Comparison of ENCODE assay signal across 8 mouse cellular contexts in the genomic region with DNA sequence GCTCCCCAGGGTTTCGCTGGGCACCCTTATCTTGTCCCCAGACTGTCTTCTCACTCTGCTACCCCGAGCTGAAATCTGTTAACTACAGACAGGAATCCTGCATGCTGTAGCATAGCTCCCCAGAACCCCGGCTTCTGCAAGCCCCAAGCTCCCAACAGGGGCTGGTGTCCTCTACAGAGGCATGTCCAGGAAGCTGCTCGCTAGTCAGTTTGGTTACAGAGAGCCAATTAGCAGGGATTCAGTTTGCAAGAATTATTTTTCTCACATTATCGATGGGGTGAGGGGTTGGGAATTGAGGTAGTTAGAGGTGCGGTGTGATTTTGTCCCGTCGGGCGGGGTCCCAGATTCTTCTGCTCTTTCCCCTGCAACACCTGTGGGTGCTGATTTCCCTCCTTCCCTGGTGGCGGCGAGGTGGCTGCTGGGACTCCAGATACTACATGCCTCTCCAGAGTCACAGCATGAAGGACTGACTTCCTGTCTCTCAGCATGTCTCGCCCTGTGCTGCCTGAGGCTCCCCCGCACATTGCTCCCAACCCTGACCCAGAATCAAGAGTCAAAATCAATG. TPM values are rescaled to one million over a fixed set of nuclear protein-coding genes. Genes with fewer than 3 reads are reported as not detected.
DNase-seq lines count a peak whose midpoint lies in the region; ATAC-seq and TF ChIP-seq lines count a peak whose summit lies in the region.

No protein-coding gene starts in this region.

- no peaks in the 10 kb centered on the region for H3K36me3 ChIP-seq in limb, embryonic 11.5 days (ENCODE audit: control insufficient read depth, insufficient read depth, low read length)
- no peaks in the 10 kb centered on the region for H3K36me3 ChIP-seq in midbrain, embryonic 10.5 days

- peaks cover 4% of the 10 kb centered on the region for H3K4me1 ChIP-seq in bone marrow, adult 2 months (ENCODE audit: control insufficient read depth, insufficient read depth, low read length)
- peaks cover 16% of the 10 kb centered on the region for H3K4me1 ChIP-seq in limb, embryonic 11.5 days (ENCODE audit: control insufficient read depth, insufficient read depth, low read length)
- peaks cover 47% of the 10 kb centered on the region for H3K4me1 ChIP-seq in midbrain, embryonic 10.5 days

- peak overlapping the region; percentile 85 for H3K4me2 ChIP-seq in limb, embryonic 11.5 days (ENCODE audit: low read depth, severe bottlenecking)

- ATAC-seq in cerebellum, adult (ENCODE audit: insufficient number of reproducible peaks, low FRiP score, low TSS enrichment) = no peak
- ATAC-seq in limb, embryonic 11.5 days (ENCODE audit: insufficient number of reproducible peaks, low FRiP score, low TSS enrichment, low read depth) = 0 out of 2 replicates have a peak, but pooled peaks have one; percentile 4

- DNase-seq in cerebellum, adult 9-10 months = peak; percentile 46
- DNase-seq in heart, postnatal 10 days = peak; percentile 68 to 69
- DNase-seq in limb, embryonic 11.5 days (ENCODE audit: low spot score) = peak; percentile 53
- peak; percentile 27 for DNase-seq in midbrain, embryonic 10.5 days (ENCODE audit: low spot score)
- DNase-seq in yolk sac, embryonic 10.5 days (ENCODE audit: low spot score) = peak; percentile 47
- DNase-seq in adipocyte (ENCODE audit: low spot score) = no peak

- 5% methylated on average over 13 of the region's 13 CpGs for WGBS in bone marrow, adult 2 months
- WGBS in limb, embryonic 11.5 days = 23% methylated on average over 13 of the region's 13 CpGs
- WGBS in midbrain, embryonic 10.5 days = 31% methylated on average over 13 of the region's 13 CpGs

- intact Hi-C loops in heart, postnatal 10 days (cut with DNase I) = no loop called here

- TF ChIP-seq CTCF in bone marrow, adult 2 months (IDR thresholded peaks at IDR 0.05; ENCODE audit: control insufficient read depth, insufficient read depth, low read length) = no peak

- peak overlapping the region; percentile 70 for H3K4me3 ChIP-seq in bone marrow, adult 2 months (replicated peaks; ENCODE audit: control insufficient read depth, low read depth, low read length)
- H3K4me3 ChIP-seq in limb, embryonic 11.5 days (ENCODE audit: low read depth, low read length) = peak overlapping the region; percentile 46
- H3K4me3 ChIP-seq in midbrain, embryonic 10.5 days = peak overlapping the region; percentile 66

- no peak for TF ChIP-seq POLR2A in bone marrow, adult 2 months (IDR thresholded peaks at IDR 0.05; ENCODE audit: borderline replicate concordance, control insufficient read depth, low read depth, low read length)

- no peaks in the 10 kb centered on the region for H3K9me3 ChIP-seq in limb, embryonic 11.5 days (ENCODE audit: control insufficient read depth, low read length)
- H3K9me3 ChIP-seq in midbrain, embryonic 10.5 days (replicated peaks) = 0 out of 2 replicates have a peak, but pooled peaks cover 4% of the 10 kb centered on the region

- no peaks in the 10 kb centered on the region for H3K27me3 ChIP-seq in limb, embryonic 11.5 days (ENCODE audit: control insufficient read depth, insufficient read depth, low read length)
- no peaks in the 10 kb centered on the region for H3K27me3 ChIP-seq in midbrain, embryonic 10.5 days (ENCODE audit: low read depth, poor library complexity, severe bottlenecking)

- H3K27ac ChIP-seq in bone marrow, adult 2 months (ENCODE audit: control insufficient read depth, insufficient read depth, low read depth, low read length, poor library complexity) = peak overlapping the region; percentile 85; the same call in 1 of the 2 replicates
- H3K27ac ChIP-seq in limb, embryonic 11.5 days (replicated peaks; ENCODE audit: low read depth, low read length) = peak overlapping the region; percentile 96
- H3K27ac ChIP-seq in midbrain, embryonic 10.5 days (replicated peaks) = peak overlapping the region; percentile 96

- peak overlapping the region; percentile 85 for H3K9ac ChIP-seq in limb, embryonic 11.5 days (ENCODE audit: low read length)

RNA-seq across cellular contexts. Expression of a gene that starts 31.6 kb away (rescaled TPM):
- polyA plus RNA-seq in bone marrow, adult 2 months (2011; ENCODE audit: insufficient read depth, insufficient read length, low replicate concordance, missing spikeins) = 387 and 760 TPM in 2 replicates
- 100 to 1,000 TPM; 691 to 703 TPM for total RNA-seq in heart, postnatal 10 days (2021)
- 2,996 and 3,123 TPM in 2 replicates for polyA plus RNA-seq in limb, embryonic 11.5 days (2014; fragmentation: Nextera tagmentation; extraction: Ambion mirVana)
- polyA plus RNA-seq in midbrain, embryonic 10.5 days (2016; fragmentation: Nextera tagmentation; extraction: Ambion mirVana) = 2,836 and 2,964 TPM in 2 replicates

RNA-seq across cellular contexts. Expression of a gene that starts 44.6 kb away (rescaled TPM):
- polyA plus RNA-seq in bone marrow, adult 2 months (2011; ENCODE audit: insufficient read depth, insufficient read length, low replicate concordance, missing spikeins) = not detected in 2 replicates
- total RNA-seq in heart, postnatal 10 days (2021) = not detected
- polyA plus RNA-seq in limb, embryonic 11.5 days (2014; fragmentation: Nextera tagmentation; extraction: Ambion mirVana) = 0.21 and 0.47 TPM in 2 replicates
- polyA plus RNA-seq in midbrain, embryonic 10.5 days (2016; fragmentation: Nextera tagmentation; extraction: Ambion mirVana) = 0.61 and 0.62 TPM in 2 replicates
